Mouse (Mus musculus) small intestine, adult 2 months (tissue): ENCODE results near the gene G0s2.
"Not testable (repeated sequence)": the region's sequence is repeated elsewhere in the genome, so short reads cannot be mapped to it uniquely, and the experiment has no call there.

Experiments used
- CTCF ChIP-seq: fragments of 200-500 bp; IDR thresholded peaks from 2 replicates; pipeline ENCODE4 v1.5.1; 2012; ENCODE audit warnings: low read depth, mild to moderate bottlenecking, control low read depth, inconsistent platforms, low read length, moderate library complexity, mixed read lengths; ENCODE audit not compliant: insufficient replicate concordance, insufficient read length; ENCODE audit errors: extremely low read depth
- POLR2A ChIP-seq: fragments of 200-500 bp; IDR thresholded peaks from 2 replicates; pipeline ENCODE4 v1.6.1; 2012; ENCODE audit warnings: low read depth, mild to moderate bottlenecking, control low read depth, inconsistent platforms, low read length, moderate library complexity

- TF ChIP-seq POLR2A, CTCF: not testable (repeated sequence)
Measured at GRCm38 (mm10) chr1:193285766-193286325, 12.8 kb upstream of the G0s2 start.
